Mouse (Mus musculus) ES-Bruce4 (cell line): Measurements from ENCODE around the gene Gsta3.
"Not testable (repeated sequence)": the region's sequence is repeated elsewhere in the genome, so short reads cannot be mapped to it uniquely, and the experiment has no call there.

Experiments
- CTCF ChIP-seq: IDR thresholded peaks from one replicate; pipeline ENCODE4 v1.8.1; 2011; ENCODE audit warnings: low read depth, low read length
- POLR2A ChIP-seq: IDR thresholded peaks from one replicate; pipeline ENCODE4 v1.8.1; 2011; ENCODE audit warnings: low read length; ENCODE audit not compliant: insufficient read depth

DNA sequence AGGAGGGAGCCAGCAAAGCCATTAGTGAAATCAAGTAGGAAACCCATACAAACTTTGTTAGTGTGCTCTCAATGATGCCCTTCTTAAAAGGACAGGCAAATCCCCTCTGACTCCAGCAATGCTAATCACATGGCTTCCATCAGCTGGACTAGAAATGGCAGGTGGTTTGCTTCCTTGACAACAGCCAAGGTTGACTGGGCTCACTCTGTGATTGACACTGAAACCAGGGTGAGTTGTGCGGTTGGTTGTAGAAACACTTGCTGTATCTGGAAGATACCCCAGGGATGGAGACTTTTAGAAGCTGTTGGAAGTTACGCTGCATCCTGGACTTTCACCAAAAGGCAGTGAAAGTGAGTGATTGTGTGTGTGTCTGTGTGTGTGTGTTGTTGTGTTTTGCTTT is 44.3 kb downstream of the Gsta3 start:
- TF ChIP-seq CTCF, POLR2A: not testable (repeated sequence)
